Mouse (Mus musculus) midbrain, postnatal 0 days (tissue): ENCODE results near the gene Hdc. TPM values are rescaled to one million over a fixed set of nuclear protein-coding genes. Genes with fewer than 3 reads are reported as not detected.

Source experiments
- ATAC-seq: fragments of 200-750 bp; cut with Nextera tagmentation; 2 replicates; pipeline ENCODE4 v1.8.0; 2017; ENCODE audit warnings: moderate number of reproducible peaks, mild to moderate bottlenecking, moderate TSS enrichment, moderate library complexity; ENCODE audit not compliant: low FRiP score
- DNase-seq: peaks from one replicate; pipeline ENCODE4 v3.0.0-alpha.2; 2015; ENCODE audit warnings: low spot score
- H3K27ac ChIP-seq: fragments of 300-500 bp; sonication (generic); 2 replicates; pipeline ENCODE4 v1.5.1; 2014; ENCODE audit warnings: low read depth, mild to moderate bottlenecking, low read length, mixed read lengths
- H3K27me3 ChIP-seq: fragments of 300-500 bp; sonication (generic); 2 replicates; pipeline ENCODE4 v1.6.1; 2014; ENCODE audit warnings: low read length, control low read depth, mixed read lengths; ENCODE audit not compliant: insufficient read depth
- H3K36me3 ChIP-seq: fragments of 300-500 bp; sonication (generic); 2 replicates; pipeline ENCODE4 v1.6.1; 2014; ENCODE audit warnings: low read length, control low read depth, mixed read lengths; ENCODE audit not compliant: insufficient read depth
- H3K4me1 ChIP-seq: fragments of 300-500 bp; sonication (generic); 2 replicates; pipeline ENCODE4 v1.6.1; 2014; ENCODE audit warnings: mild to moderate bottlenecking, control low read depth, antibody characterized with exemption, low read length, mixed read lengths; ENCODE audit not compliant: insufficient read depth
- H3K4me2 ChIP-seq: fragments of 300-500 bp; sonication (generic); 2 replicates; pipeline ENCODE4 v1.6.1; 2014; ENCODE audit warnings: low read depth, mild to moderate bottlenecking, low read length, mixed read lengths; ENCODE audit not compliant: poor library complexity, severe bottlenecking
- H3K4me3 ChIP-seq: fragments of 300-500 bp; sonication (generic); 2 replicates; pipeline ENCODE4 v1.5.1; 2014; ENCODE audit warnings: low read depth, mild to moderate bottlenecking, low read length, moderate library complexity
- H3K9ac ChIP-seq: fragments of 300-500 bp; sonication (generic); replicated peaks from 2 replicates; pipeline ENCODE4 v1.6.1; 2014; ENCODE audit warnings: mild to moderate bottlenecking, low read length, moderate library complexity, mixed read lengths; ENCODE audit not compliant: poor library complexity, severe bottlenecking
- H3K9me3 ChIP-seq: fragments of 300-500 bp; sonication (generic); 2 replicates; pipeline ENCODE4 v1.6.1; 2016; ENCODE audit warnings: low read length, control low read depth
- CTCF ChIP-seq: IDR thresholded peaks from 2 replicates; pipeline ENCODE4 v1.5.1; 2016; ENCODE audit warnings: antibody characterized with exemption, mild to moderate bottlenecking
- WGBS: fragments of 180-500 bp; shearing (Covaris S2); extraction: QIAGEN DNeasy Blood & Tissue Kit; methylation state at CpG from one replicate; pipeline ENCODE4 v1.1.7; 2014; 5-methylcytosine and 5-hydroxymethylcytosine counted together
- polyA plus RNA-seq: library from polyadenylated mRNA; unstranded; fragments of >200 nt; fragmentation: Nextera tagmentation; extraction: Ambion mirVana; gene quantifications from 2 replicates; pipeline ENCODE4 v1.2.1, GENCODE M21; 2015
- total RNA-seq: library from RNA; depleted of rRNA; stranded (reverse); fragments of >200 nt; gene quantifications from 2 replicates; pipeline ENCODE4 v1.2.3, GENCODE M21; 2014

Gene Hdc
- total and polyA plus RNA-seq, 2 experiments from 2014 or later = 3.8 to 5.6 TPM

DNA sequence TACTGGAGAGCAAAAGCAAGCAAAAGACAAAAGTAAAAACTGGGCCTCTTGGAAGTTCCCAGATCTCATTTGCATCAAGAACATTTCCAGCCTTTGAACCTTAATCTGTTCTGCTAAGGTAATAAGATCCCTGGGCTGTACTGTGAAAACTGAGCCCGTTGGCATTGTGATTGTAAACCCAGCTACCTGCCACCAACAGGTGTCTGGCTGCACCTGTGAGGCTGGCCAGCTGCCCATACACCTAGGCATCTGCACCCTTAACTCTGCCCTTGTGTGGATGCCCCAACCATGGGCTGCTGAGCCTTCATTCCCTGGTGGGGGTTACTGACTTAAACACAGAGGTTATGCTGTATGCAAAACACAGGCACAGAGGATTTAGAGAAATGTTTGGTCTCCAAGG, 46.9 kb downstream of the Hdc start:
- Histone ChIP-seq H3K4me1 (no peaks in the 10 kb centered on the region), H3K36me3 (peaks cover 19% of the 10 kb centered on the region), H3K27me3 (no peaks in the 10 kb centered on the region), H3K4me2 (no peak overlapping the region), H3K4me3 (no peak overlapping the region), H3K27ac (no peak overlapping the region), H3K9ac (no peak overlapping the region), H3K9me3 (peaks cover 5% of the 10 kb centered on the region; the same call in 1 of the 2 replicates)
- ATAC-seq (no peak), DNase-seq (no peak)
- no peak for TF ChIP-seq CTCF
- 83% methylated on average over 1 of the region's 1 CpGs for WGBS

DNA sequence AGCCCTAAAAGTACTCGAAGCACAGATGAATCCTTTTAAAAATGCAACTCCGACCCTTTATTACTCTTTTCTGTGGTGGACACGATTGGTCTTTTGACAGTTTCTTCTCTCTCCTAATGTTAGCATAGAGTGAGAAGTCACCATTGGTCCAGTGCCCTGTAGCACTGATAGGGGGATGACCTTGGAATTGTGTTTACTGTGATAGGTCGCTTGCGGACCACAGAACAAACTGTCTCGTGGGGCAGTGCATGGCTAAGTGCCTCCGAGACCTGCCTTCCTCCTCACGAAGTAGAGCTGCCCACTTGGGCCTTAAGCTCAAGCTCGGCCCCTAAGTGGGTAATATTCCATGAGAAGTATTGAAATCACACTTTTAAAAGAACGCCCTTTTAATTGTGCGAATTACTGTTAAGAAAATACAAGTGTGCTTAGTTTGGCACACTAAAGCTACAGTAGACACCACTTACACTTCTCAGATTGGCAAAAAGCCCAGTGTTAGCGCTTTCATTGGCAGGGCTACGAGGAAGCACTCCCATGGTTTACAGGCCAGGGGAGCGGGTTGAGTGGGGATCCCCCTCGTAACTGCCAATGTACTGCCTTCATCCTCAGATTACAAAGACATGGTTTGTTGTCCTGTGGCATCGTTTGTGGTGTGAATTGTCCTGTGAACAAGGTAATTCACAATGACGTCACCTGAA, 55.5 kb downstream of the Hdc start:
- no peak for ATAC-seq
- WGBS = 73% methylated on average over 17 of the region's 17 CpGs

DNA sequence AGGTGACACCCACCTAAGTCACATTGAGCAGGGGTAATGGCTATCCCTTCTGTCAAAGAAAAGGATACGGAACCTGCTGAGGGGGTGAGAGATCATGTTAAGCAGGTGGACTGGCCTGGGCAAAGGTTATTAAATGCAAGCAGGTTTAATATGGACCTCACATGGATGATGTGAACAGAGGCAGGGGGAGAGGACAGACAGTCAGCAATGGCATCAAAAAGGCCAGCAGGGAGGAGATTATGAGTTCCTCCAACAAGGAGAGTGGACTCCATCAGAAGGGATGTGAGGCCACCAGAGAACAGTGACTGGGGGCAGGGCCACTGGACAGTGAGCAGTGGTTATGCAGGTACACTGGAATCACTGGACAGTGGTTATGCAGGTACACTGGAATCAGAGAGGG, 59.0 kb downstream of the Hdc start:
- no peaks in the 10 kb centered on the region for H3K9me3 ChIP-seq

More for the DNA sequence above, 55.5 kb downstream of the Hdc start:
- H3K36me3 ChIP-seq = peaks cover 7% of the 10 kb centered on the region
- no peak overlapping the region for H3K9ac ChIP-seq
- DNase-seq = peak; percentile 44
- no peak overlapping the region for H3K4me2 ChIP-seq
- no peak overlapping the region for H3K27ac ChIP-seq
- no peaks in the 10 kb centered on the region for H3K9me3 ChIP-seq
- H3K4me1 ChIP-seq = no peaks in the 10 kb centered on the region
- no peak for TF ChIP-seq CTCF
- H3K4me3 ChIP-seq = no peak overlapping the region
- no peaks in the 10 kb centered on the region for H3K27me3 ChIP-seq

DNA sequence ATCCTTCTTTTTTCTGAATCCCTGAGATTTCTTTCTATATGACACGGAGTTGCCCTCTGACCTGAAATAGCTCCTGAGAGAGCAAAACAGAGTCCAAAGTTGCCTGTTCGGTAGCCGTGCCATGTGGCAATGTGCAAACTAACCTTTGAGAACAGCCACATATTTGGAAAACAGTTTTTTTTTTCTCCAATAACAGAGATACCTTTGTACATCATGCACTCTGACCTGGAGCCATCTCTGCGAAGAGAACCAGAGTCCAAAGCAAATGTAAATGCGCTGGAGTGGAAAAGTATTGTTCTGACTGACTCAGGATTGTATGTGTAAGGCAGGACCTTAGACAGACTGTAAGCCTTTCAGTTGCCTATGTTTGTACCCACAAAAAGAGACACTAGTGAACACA, 63.6 kb downstream of the Hdc start:
- no peaks in the 10 kb centered on the region for H3K36me3 ChIP-seq
- H3K27me3 ChIP-seq = peaks cover 3% of the 10 kb centered on the region; the same call in 1 of the 2 replicates
- no peaks in the 10 kb centered on the region for H3K9me3 ChIP-seq
- TF ChIP-seq CTCF = no peak
- DNase-seq = no peak
- no peak for ATAC-seq
- WGBS = 87% methylated on average over 5 of the region's 5 CpGs
- no peak overlapping the region for H3K9ac ChIP-seq
- H3K4me3 ChIP-seq = no peak overlapping the region
- H3K4me2 ChIP-seq = no peak overlapping the region
- H3K27ac ChIP-seq = no peak overlapping the region
- H3K4me1 ChIP-seq = no peaks in the 10 kb centered on the region; the same call in 1 of the 2 replicates

More for the DNA sequence above, 59.0 kb downstream of the Hdc start:
- no peak overlapping the region for H3K9ac ChIP-seq
- no peak overlapping the region for H3K27ac ChIP-seq
- H3K27me3 ChIP-seq = no peaks in the 10 kb centered on the region
- TF ChIP-seq CTCF = no peak
- no peak overlapping the region for H3K4me2 ChIP-seq
- ATAC-seq (no peak), DNase-seq (no peak)
- H3K36me3 ChIP-seq = peaks cover 7% of the 10 kb centered on the region; the same call in 1 of the 2 replicates
- no peak overlapping the region for H3K4me3 ChIP-seq
- H3K4me1 ChIP-seq = no peaks in the 10 kb centered on the region
- 97% methylated on average over 1 of the region's 1 CpGs for WGBS

DNA sequence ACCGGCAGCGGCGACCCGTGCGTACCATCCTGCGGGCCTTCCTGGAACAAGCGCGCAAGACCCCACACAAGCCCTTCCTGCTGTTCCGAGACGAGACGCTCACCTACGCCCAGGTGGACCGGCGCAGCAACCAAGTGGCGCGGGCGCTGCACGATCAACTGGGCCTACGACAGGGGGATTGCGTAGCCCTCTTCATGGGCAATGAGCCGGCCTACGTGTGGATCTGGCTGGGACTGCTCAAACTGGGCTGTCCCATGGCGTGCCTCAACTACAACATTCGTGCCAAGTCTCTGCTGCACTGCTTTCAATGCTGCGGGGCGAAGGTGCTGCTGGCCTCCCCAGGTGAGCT, 65.8 kb downstream of the Hdc start:
- WGBS = 1% methylated on average over 26 of the region's 26 CpGs
- no peaks in the 10 kb centered on the region; the same call in 1 of the 2 replicates for H3K4me1 ChIP-seq
- H3K27ac ChIP-seq = peak overlapping the region; percentile 51; the same call in 1 of the 2 replicates
- H3K9ac ChIP-seq = peak overlapping the region; percentile 70
- no peaks in the 10 kb centered on the region for H3K9me3 ChIP-seq
- TF ChIP-seq CTCF = no peak
- peak overlapping the region; percentile 64 for H3K4me3 ChIP-seq
- ATAC-seq = peak; percentile 76
- H3K27me3 ChIP-seq = peaks cover 3% of the 10 kb centered on the region; the same call in 1 of the 2 replicates
- no peak for DNase-seq
- H3K36me3 ChIP-seq = no peaks in the 10 kb centered on the region
- peak overlapping the region; percentile 95 for H3K4me2 ChIP-seq
